Comparison of ENCODE assay signal across 19 mouse cellular contexts in genomic region chr8:77011985-77012384, GRCm38 (mm10).
DNase-seq lines count a peak whose midpoint lies in the region; ATAC-seq and TF ChIP-seq lines count a peak whose summit lies in the region.
"Had no signal": no experiment of that assay in that cellular context is flagged by ENCODE, and none has a peak within 500 bp of the region (broad histone marks: within the 10 kb centered on the region; RNA-seq: fewer than 3 reads in every experiment).

No protein-coding gene starts in this region.

- DNase-seq in embryonic facial prominence, embryonic 10.5 days (ENCODE audit: low spot score) = no peak
- peak; percentile 43 for DNase-seq in liver, adult 2 months (ENCODE audit: extremely low read depth, low read depth, low spot score)
- no peak for DNase-seq in liver
- peak; percentile 11 for DNase-seq in retina, adult 2 months (ENCODE audit: low read depth, low spot score)
- DNase-seq in retina, embryonic 14.5 days (ENCODE audit: low spot score) = no peak
- no peak for DNase-seq in kidney, postnatal 10 days
- DNase-seq in hindbrain, embryonic 10.5 days (ENCODE audit: low spot score) = no peak
- DNase-seq: adrenal gland, postnatal 10 days; B cell, adult 2 months; cerebellum, adult 18-20 months; cerebellum, adult 9-11 months; cerebellum, postnatal 36 days; gastrocnemius, postnatal 14 days had no signal

- no peaks in the 10 kb centered on the region for H3K27me3 ChIP-seq in embryonic facial prominence, embryonic 13.5 days
- H3K27me3 ChIP-seq in embryonic facial prominence, embryonic 10.5 days (replicated peaks; ENCODE audit: low read depth, poor library complexity, severe bottlenecking) = no peaks in the 10 kb centered on the region
- H3K27me3 ChIP-seq in liver, adult 2 months (ENCODE audit: control insufficient read depth, insufficient read depth, low read length) = no peaks in the 10 kb centered on the region
- H3K27me3 ChIP-seq in hindbrain, embryonic 10.5 days (ENCODE audit: insufficient read depth, poor library complexity, severe bottlenecking) = no peaks in the 10 kb centered on the region
- H3K27me3 ChIP-seq: hindbrain, embryonic 13.5 days; intestine, embryonic 15.5 days had no signal

- 68% methylated on average over 3 of the region's 3 CpGs for WGBS in embryonic facial prominence, embryonic 13.5 days
- WGBS in embryonic facial prominence, embryonic 10.5 days = 71% methylated on average over 3 of the region's 3 CpGs
- WGBS in liver, adult 2 months = 43% methylated on average over 3 of the region's 3 CpGs
- 80% methylated on average over 3 of the region's 3 CpGs for WGBS in hindbrain, embryonic 10.5 days

- H3K4me3 ChIP-seq in embryonic facial prominence, embryonic 13.5 days = no peak overlapping the region
- no peak overlapping the region for H3K4me3 ChIP-seq in embryonic facial prominence, embryonic 10.5 days
- H3K4me3 ChIP-seq in liver, adult 2 months (ENCODE audit: insufficient read depth, low read depth, low read length) = no peak overlapping the region
- no peak overlapping the region for H3K4me3 ChIP-seq in hindbrain, embryonic 10.5 days
- H3K4me3 ChIP-seq: hindbrain, embryonic 13.5 days; intestine, embryonic 15.5 days had no signal

- H3K27ac ChIP-seq in embryonic facial prominence, embryonic 13.5 days = no peak overlapping the region
- H3K27ac ChIP-seq in embryonic facial prominence, embryonic 10.5 days (replicated peaks) = no peak overlapping the region
- no peak overlapping the region for H3K27ac ChIP-seq in liver, adult 2 months (replicated peaks; ENCODE audit: insufficient read depth, low read depth, low read length)
- H3K27ac ChIP-seq in hindbrain, embryonic 10.5 days = no peak overlapping the region
- H3K27ac ChIP-seq: hindbrain, embryonic 13.5 days; intestine, embryonic 15.5 days had no signal

- ATAC-seq in embryonic facial prominence, embryonic 13.5 days (ENCODE audit: insufficient number of reproducible peaks, insufficient read depth, low FRiP score, low TSS enrichment, low read depth) = peak; percentile 52; the same call in 1 of the 2 replicates
- ATAC-seq: CD4-positive, CD25-positive, alpha-beta regulatory T cell, adult 4 months; forebrain, embryonic 16.5 days; intestine, embryonic 15.5 days had no signal

- H3K4me1 ChIP-seq in embryonic facial prominence, embryonic 13.5 days = peaks cover 11% of the 10 kb centered on the region
- no peaks in the 10 kb centered on the region for H3K4me1 ChIP-seq in embryonic facial prominence, embryonic 10.5 days
- peaks cover 2% of the 10 kb centered on the region; the same call in 1 of the 2 replicates for H3K4me1 ChIP-seq in liver, adult 2 months (ENCODE audit: control insufficient read depth, insufficient read depth, low read length)
- no peaks in the 10 kb centered on the region for H3K4me1 ChIP-seq in hindbrain, embryonic 10.5 days (replicated peaks)
- H3K4me1 ChIP-seq: hindbrain, embryonic 13.5 days; intestine, embryonic 15.5 days had no signal

- TF ChIP-seq POLR2A in liver, adult 2 months (IDR thresholded peaks at IDR 0.05; ENCODE audit: extremely low read depth, insufficient read depth, low read length) = no peak

- no peak for TF ChIP-seq CTCF in liver, adult 2 months (IDR thresholded peaks at IDR 0.05; ENCODE audit: low read depth, low read length)

- no peaks in the 10 kb centered on the region for H3K36me3 ChIP-seq in embryonic facial prominence, embryonic 13.5 days
- no peaks in the 10 kb centered on the region for H3K36me3 ChIP-seq in embryonic facial prominence, embryonic 10.5 days (replicated peaks)
- H3K36me3 ChIP-seq in liver, adult 2 months (ENCODE audit: control insufficient read depth, insufficient read depth, low read length) = no peaks in the 10 kb centered on the region
- H3K36me3 ChIP-seq in hindbrain, embryonic 10.5 days = no peaks in the 10 kb centered on the region
- H3K36me3 ChIP-seq: G1E; hindbrain, embryonic 13.5 days; intestine, embryonic 15.5 days had no signal

- H3K9me3 ChIP-seq in embryonic facial prominence, embryonic 13.5 days = no peaks in the 10 kb centered on the region
- H3K9me3 ChIP-seq in embryonic facial prominence, embryonic 10.5 days = no peaks in the 10 kb centered on the region
- peaks cover 2% of the 10 kb centered on the region; the same call in 1 of the 2 replicates for H3K9me3 ChIP-seq in hindbrain, embryonic 10.5 days
- H3K9me3 ChIP-seq: G1E; hindbrain, embryonic 13.5 days; intestine, embryonic 15.5 days had no signal

- no peak overlapping the region for H3K4me2 ChIP-seq in embryonic facial prominence, embryonic 13.5 days
- H3K4me2 ChIP-seq: hindbrain, embryonic 13.5 days; intestine, embryonic 15.5 days had no signal

- peaks cover 3% of the 10 kb centered on the region; the same call in 1 of the 2 replicates for H3K79me2 ChIP-seq in liver, adult 2 months (ENCODE audit: control insufficient read depth, insufficient read depth, low read length)

- no peak overlapping the region for H3K9ac ChIP-seq in embryonic facial prominence, embryonic 13.5 days
- H3K9ac ChIP-seq in liver, adult 2 months (ENCODE audit: low read depth, low read length) = no peak overlapping the region
- H3K9ac ChIP-seq: hindbrain, embryonic 13.5 days; intestine, embryonic 15.5 days had no signal

Comparison
In these comparisons a context has a peak if more than half of its experiments do, and no peak if none do; other contexts are left out.
1. DNase-seq: peak in liver, adult 2 months (single experiment) and retina, adult 2 months (single experiment); none in embryonic facial prominence, embryonic 10.5 days (single experiment), liver (single experiment), retina, embryonic 14.5 days (single experiment), kidney, postnatal 10 days (single experiment) and hindbrain, embryonic 10.5 days (single experiment).